Comparison of ENCODE assay signal across 11 mouse cellular contexts in genomic region chr3:101820708-101821107, GRCm38 (mm10). TPM values are rescaled to one million over a fixed set of nuclear protein-coding genes. Genes with fewer than 3 reads are reported as not detected.
"Had no signal": no experiment of that assay in that cellular context is flagged by ENCODE, and none has a peak within 500 bp of the region (broad histone marks: within the 10 kb centered on the region; RNA-seq: fewer than 3 reads in every experiment).

No protein-coding gene starts in this region.

RNA-seq across cellular contexts. Expression of gene Mab21l3, which starts 28.1 kb away (rescaled TPM):
- total RNA-seq: common myeloid progenitor, adult 5-6 weeks; forebrain, postnatal 0 days; gastrocnemius, adult 18-20 months; gastrocnemius, adult 2 months; gastrocnemius, adult 8-10 months; gastrocnemius, postnatal 14 days; gastrocnemius, postnatal 25 days; gastrocnemius, postnatal 36 days; heart, adult 2 months; heart, adult 8-10 months had no signal
- polyA plus RNA-seq: erythroblast, embryonic 14.5 days had no signal
